ENCODE assay signal across 20 mouse cellular contexts in genomic region chr3:123754927-123755326, GRCm38 (mm10).
DNase-seq lines count a peak whose midpoint lies in the region; ATAC-seq and TF ChIP-seq lines count a peak whose summit lies in the region.
"Had no signal": no experiment of that assay in that cellular context is flagged by ENCODE, and none has a peak within 500 bp of the region (broad histone marks: within the 10 kb centered on the region; RNA-seq: fewer than 3 reads in every experiment).

No protein-coding gene starts in this region.

- peak overlapping the region; percentile 46; the same call in 1 of the 2 replicates for H3K27ac ChIP-seq in layer of hippocampus, adult 2 months
- peak overlapping the region; percentile 56; the same call in 1 of the 2 replicates for H3K27ac ChIP-seq in cortical plate, adult 2 months (ENCODE audit: insufficient read depth, low read length)
- no peak overlapping the region for H3K27ac ChIP-seq in liver, postnatal 0 days (ENCODE audit: low read depth)
- H3K27ac ChIP-seq: gastrocnemius, adult 2 months; heart, embryonic 10.5 days; hindbrain, embryonic 10.5 days; kidney, postnatal 0 days; limb, embryonic 10.5 days had no signal

- no peaks in the 10 kb centered on the region for H3K36me3 ChIP-seq in liver, postnatal 0 days (replicated peaks; ENCODE audit: insufficient read depth, low read length)
- H3K36me3 ChIP-seq: heart, embryonic 10.5 days; hindbrain, embryonic 10.5 days; limb, embryonic 10.5 days had no signal

- H3K4me3 ChIP-seq in layer of hippocampus, adult 2 months = no peak overlapping the region
- no peak overlapping the region for H3K4me3 ChIP-seq in cortical plate, adult 2 months (ENCODE audit: insufficient read depth, low read length)
- no peak overlapping the region for H3K4me3 ChIP-seq in liver, postnatal 0 days (ENCODE audit: low read depth, low read length)
- H3K4me3 ChIP-seq: gastrocnemius, adult 2 months; heart, embryonic 10.5 days; hindbrain, embryonic 10.5 days; limb, embryonic 10.5 days had no signal

- H3K4me2 ChIP-seq in liver, postnatal 0 days (ENCODE audit: low read depth, low read length) = no peak overlapping the region

- no peak for TF ChIP-seq POLR2A in cortical plate, adult 2 months (IDR thresholded peaks at IDR 0.05; ENCODE audit: extremely low read depth, insufficient read depth, low read length)

- peak in 1 of 2 experiments; percentile 31 for DNase-seq in layer of hippocampus, adult 2 months (ENCODE audit: low spot score in 2 of 2)
- no peak for DNase-seq in layer of hippocampus, postnatal 36 days
- peak; percentile 2 to 18 for DNase-seq in right cerebral cortex, postnatal 36 days (ENCODE audit: low spot score in 2 of 2)
- DNase-seq in right cerebral cortex, postnatal 14 days = no peak
- no peak for DNase-seq in spleen, postnatal 14 days (ENCODE audit: low spot score in 2 of 2)
- no peak for DNase-seq in liver, postnatal 0 days
- DNase-seq: cerebellum, adult 2 months; cerebellum, postnatal 36 days; gastrocnemius, adult 2 months; kidney, adult 18-20 months; lung, adult 18-20 months; lung, postnatal 14 days; midbrain, embryonic 14.5 days; thymus, postnatal 36 days had no signal

- H3K9me3 ChIP-seq in liver, postnatal 0 days (ENCODE audit: low read length) = no peaks in the 10 kb centered on the region
- H3K9me3 ChIP-seq: heart, embryonic 10.5 days; hindbrain, embryonic 10.5 days; limb, embryonic 10.5 days had no signal

- peaks cover 4% of the 10 kb centered on the region; the same call in 1 of the 2 replicates for H3K4me1 ChIP-seq in cortical plate, adult 2 months (ENCODE audit: control insufficient read depth, insufficient read depth, low read length)
- H3K4me1 ChIP-seq in liver, postnatal 0 days (ENCODE audit: insufficient read depth) = no peaks in the 10 kb centered on the region
- H3K4me1 ChIP-seq: heart, embryonic 10.5 days; hindbrain, embryonic 10.5 days; limb, embryonic 10.5 days had no signal

- WGBS in liver, postnatal 0 days (ENCODE audit: insufficient replicate concordance) = 81% methylated on average over 1 of the region's 1 CpGs

- no peak for TF ChIP-seq EP300 in liver, postnatal 0 days (IDR thresholded peaks at IDR 0.05; ENCODE audit: low read depth)

- no peak for ATAC-seq in liver, postnatal 0 days
- ATAC-seq: forebrain, embryonic 14.5 days had no signal

- no peaks in the 10 kb centered on the region for H3K27me3 ChIP-seq in liver, postnatal 0 days (ENCODE audit: insufficient read depth, low read length)

- TF ChIP-seq CTCF in layer of hippocampus, adult 2 months (conservative IDR thresholded peaks at IDR 0.05) = no peak
- TF ChIP-seq CTCF in cortical plate, adult 2 months (IDR thresholded peaks at IDR 0.05; ENCODE audit: extremely low read depth, insufficient read depth, low read length) = no peak
- TF ChIP-seq CTCF in liver, postnatal 0 days (IDR thresholded peaks at IDR 0.05; ENCODE audit: low read depth) = no peak

- H3K9ac ChIP-seq in liver, postnatal 0 days (replicated peaks) = no peak overlapping the region

Comparison
In these comparisons a context has a peak if more than half of its experiments do, and no peak if none do; other contexts are left out.
1. DNase-seq: peak in right cerebral cortex, postnatal 36 days (2 of 2); none in layer of hippocampus, postnatal 36 days (0 of 2), right cerebral cortex, postnatal 14 days (single experiment), spleen, postnatal 14 days (0 of 2) and liver, postnatal 0 days (single experiment).